Mouse (Mus musculus): ENCODE data around the gene Mxra8. TPM values are rescaled to one million over a fixed set of nuclear protein-coding genes. Genes with fewer than 3 reads are reported as not detected.

The Mxra8 gene
- polyA plus RNA-seq (2016; fragmentation: Nextera tagmentation; extraction: Ambion mirVana): 43.6 and 43.9 TPM in 2 replicates

- Histone ChIP-seq H3K9me3 (no peaks in the 10 kb centered on the region), H3K4me1 (peaks cover 42% of the 10 kb centered on the region), H3K27ac (replicated peaks) (peak within 1 kb of the TSS; percentile 89), H3K36me3 (replicated peaks) (peaks cover 34% of the 10 kb centered on the region), H3K4me3 (peak within 1 kb of the TSS; percentile 59), H3K27me3 (replicated peaks; ENCODE audit: low read depth, poor library complexity, severe bottlenecking) (peaks cover 28% of the 10 kb centered on the region)
- DNase-seq (ENCODE audit: low spot score): peak; percentile 92
- WGBS: 2% methylated on average over 16 of the region's 16 CpGs
These were observed at the start of gene Mxra8 for GRCm38 (mm10) chr4:155839483-155839910. Gene Mxra8 (plus strand): TSS chr4:155839680.

- Histone ChIP-seq H3K27ac (replicated peaks) (no peak within 1 kb of the TSS; the same call in 1 of the 2 replicates), H3K27me3 (replicated peaks; ENCODE audit: low read depth, poor library complexity, severe bottlenecking) (peaks cover 11% of the 10 kb centered on the region; the same call in 1 of the 2 replicates), H3K9me3 (no peaks in the 10 kb centered on the region), H3K4me3 (no peak within 1 kb of the TSS), H3K36me3 (replicated peaks) (no peaks in the 10 kb centered on the region), H3K4me1 (peaks cover 8% of the 10 kb centered on the region)
- 86% methylated on average over 3 of the region's 3 CpGs for WGBS
- DNase-seq (ENCODE audit: low spot score): no peak
These were observed 49.4 kb upstream of the Mxra8 start, which contains the start of gene Ankrd65 for GRCm38 (mm10) chr4:155790021-155790489. Gene Ankrd65 (plus strand): TSS chr4:155790439.

GRCm38 (mm10) chr4:155790650-155791161 is 48.8 kb upstream of the Mxra8 start:
- 73% methylated on average over 3 of the region's 3 CpGs for WGBS
- Histone ChIP-seq H3K27ac (replicated peaks) (no peak overlapping the region; the same call in 1 of the 2 replicates), H3K27me3 (replicated peaks; ENCODE audit: low read depth, poor library complexity, severe bottlenecking) (peaks cover 11% of the 10 kb centered on the region; the same call in 1 of the 2 replicates), H3K4me1 (peaks cover 1% of the 10 kb centered on the region; the same call in 1 of the 2 replicates), H3K36me3 (replicated peaks) (no peaks in the 10 kb centered on the region), H3K9me3 (no peaks in the 10 kb centered on the region), H3K4me3 (no peak overlapping the region)
- DNase-seq (ENCODE audit: low spot score): no peak

- Histone ChIP-seq H3K4me3 (no peak overlapping the region), H3K27ac (replicated peaks) (no peak overlapping the region; the same call in 1 of the 2 replicates), H3K27me3 (replicated peaks; ENCODE audit: low read depth, poor library complexity, severe bottlenecking) (peaks cover 11% of the 10 kb centered on the region; the same call in 1 of the 2 replicates), H3K4me1 (no peaks in the 10 kb centered on the region), H3K9me3 (no peaks in the 10 kb centered on the region), H3K36me3 (replicated peaks) (no peaks in the 10 kb centered on the region)
- DNase-seq (ENCODE audit: low spot score): no peak
- WGBS: 75% methylated on average over 24 of the region's 24 CpGs
These were observed 48.1 kb upstream of the Mxra8 start for GRCm38 (mm10) chr4:155791240-155791933.

- H3K4me1 ChIP-seq: no peaks in the 10 kb centered on the region
- H3K36me3 ChIP-seq (replicated peaks): no peaks in the 10 kb centered on the region
- no peak for DNase-seq (ENCODE audit: low spot score)
- H3K27me3 ChIP-seq (replicated peaks; ENCODE audit: low read depth, poor library complexity, severe bottlenecking): peaks cover 11% of the 10 kb centered on the region; the same call in 1 of the 2 replicates
- 85% methylated on average over 2 of the region's 2 CpGs for WGBS
- H3K27ac ChIP-seq (replicated peaks): no peak overlapping the region
- H3K9me3 ChIP-seq: no peaks in the 10 kb centered on the region
- H3K4me3 ChIP-seq: no peak overlapping the region
These were observed 45.8 kb upstream of the Mxra8 start for GRCm38 (mm10) chr4:155793730-155794129.

GRCm38 (mm10) chr4:155802075-155802474 is 37.4 kb upstream of the Mxra8 start:
- H3K9me3 ChIP-seq: no peaks in the 10 kb centered on the region

GRCm38 (mm10) chr4:155802741-155803339 is 36.6 kb upstream of the Mxra8 start, which contains the start of gene Mrpl20:
Gene Mrpl20 (plus strand): TSS chr4:155802878.
- Histone ChIP-seq H3K27ac (replicated peaks) (peak within 1 kb of the TSS; percentile 87), H3K4me1 (peaks cover 18% of the 10 kb centered on the region), H3K9me3 (no peaks in the 10 kb centered on the region), H3K36me3 (replicated peaks) (peaks cover 30% of the 10 kb centered on the region), H3K4me3 (peak within 1 kb of the TSS; percentile 98), H3K27me3 (replicated peaks; ENCODE audit: low read depth, poor library complexity, severe bottlenecking) (no peaks in the 10 kb centered on the region)
- 9% methylated on average over 12 of the region's 12 CpGs for WGBS
- peak; percentile 29 for DNase-seq (ENCODE audit: low spot score)

More at GRCm38 (mm10) chr4:155802075-155802474, 37.4 kb upstream of the Mxra8 start:
- Histone ChIP-seq H3K27ac (replicated peaks) (no peak overlapping the region), H3K4me3 (no peak overlapping the region), H3K4me1 (peaks cover 18% of the 10 kb centered on the region), H3K36me3 (replicated peaks) (peaks cover 22% of the 10 kb centered on the region), H3K27me3 (replicated peaks; ENCODE audit: low read depth, poor library complexity, severe bottlenecking) (no peaks in the 10 kb centered on the region)
- 96% methylated on average over 1 of the region's 1 CpGs for WGBS
- DNase-seq (ENCODE audit: low spot score): no peak

GRCm38 (mm10) chr4:155803340-155804041 is 36.0 kb upstream of the Mxra8 start:
- H3K9me3 ChIP-seq: no peaks in the 10 kb centered on the region
- peaks cover 36% of the 10 kb centered on the region for H3K36me3 ChIP-seq (replicated peaks)
- H3K4me3 ChIP-seq: peak overlapping the region; percentile 98
- peak overlapping the region; percentile 87 for H3K27ac ChIP-seq (replicated peaks)
- under 1% methylated on average over 58 of the region's 58 CpGs for WGBS
- peaks cover 18% of the 10 kb centered on the region for H3K4me1 ChIP-seq
- no peaks in the 10 kb centered on the region for H3K27me3 ChIP-seq (replicated peaks; ENCODE audit: low read depth, poor library complexity, severe bottlenecking)
- DNase-seq (ENCODE audit: low spot score): peak; percentile 97

- Histone ChIP-seq H3K36me3 (replicated peaks) (peaks cover 68% of the 10 kb centered on the region), H3K9me3 (no peaks in the 10 kb centered on the region), H3K27ac (replicated peaks) (no peak overlapping the region), H3K4me3 (no peak overlapping the region), H3K27me3 (replicated peaks; ENCODE audit: low read depth, poor library complexity, severe bottlenecking) (no peaks in the 10 kb centered on the region), H3K4me1 (peaks cover 26% of the 10 kb centered on the region)
- WGBS: 85% methylated on average over 3 of the region's 3 CpGs
- DNase-seq (ENCODE audit: low spot score): no peak
These were observed 31.6 kb upstream of the Mxra8 start for GRCm38 (mm10) chr4:155807841-155808240.

GRCm38 (mm10) chr4:155811929-155812664 is 27.4 kb upstream of the Mxra8 start, which contains the start of gene Ccnl2:
Gene Ccnl2 (plus strand): TSS chr4:155812489.
- H3K27me3 ChIP-seq (replicated peaks; ENCODE audit: low read depth, poor library complexity, severe bottlenecking): no peaks in the 10 kb centered on the region
- H3K4me1 ChIP-seq: peaks cover 23% of the 10 kb centered on the region
- peaks cover 86% of the 10 kb centered on the region for H3K36me3 ChIP-seq (replicated peaks)
- H3K4me3 ChIP-seq: peak within 1 kb of the TSS; percentile 100
- H3K27ac ChIP-seq (replicated peaks): peak within 1 kb of the TSS; percentile 98
- DNase-seq (ENCODE audit: low spot score): peak; percentile 98
- WGBS: under 1% methylated on average over 60 of the region's 60 CpGs
- no peaks in the 10 kb centered on the region for H3K9me3 ChIP-seq

- H3K9me3 ChIP-seq: no peaks in the 10 kb centered on the region
- H3K4me1 ChIP-seq: peaks cover 23% of the 10 kb centered on the region
- H3K36me3 ChIP-seq (replicated peaks): peaks cover 86% of the 10 kb centered on the region
- peak; percentile 54 for DNase-seq (ENCODE audit: low spot score)
- peak overlapping the region; percentile 100 for H3K4me3 ChIP-seq
- under 1% methylated on average over 49 of the region's 49 CpGs for WGBS
- H3K27me3 ChIP-seq (replicated peaks; ENCODE audit: low read depth, poor library complexity, severe bottlenecking): no peaks in the 10 kb centered on the region
- peak overlapping the region; percentile 98 for H3K27ac ChIP-seq (replicated peaks)
These were observed 26.8 kb upstream of the Mxra8 start for GRCm38 (mm10) chr4:155812665-155813181.
